In genomic region chr12:112796551-112797510, GRCm38 (mm10) we compare ENCODE assay signal across 17 mouse cellular contexts. TPM values are rescaled to one million over a fixed set of nuclear protein-coding genes. Genes with fewer than 3 reads are reported as not detected.
DNase-seq lines count a peak whose midpoint lies in the region; ATAC-seq lines count a peak whose summit lies in the region.
"Had no signal": no experiment of that assay in that cellular context is flagged by ENCODE, and none has a peak within 500 bp of the region (broad histone marks: within the 10 kb centered on the region; RNA-seq: fewer than 3 reads in every experiment).

No protein-coding gene starts in this region.

- 0 out of 2 replicates have a peak, but pooled peaks cover 6% of the 10 kb centered on the region for H3K27me3 ChIP-seq in stomach, embryonic 14.5 days (ENCODE audit: control insufficient read depth, insufficient read depth, low read length)

- H3K4me1 ChIP-seq in stomach, embryonic 14.5 days (ENCODE audit: control insufficient read depth, insufficient read depth, low read length) = peaks cover 70% of the 10 kb centered on the region

- no peaks in the 10 kb centered on the region for H3K36me3 ChIP-seq in stomach, embryonic 14.5 days (ENCODE audit: control insufficient read depth, insufficient read depth, low read length)
- H3K36me3 ChIP-seq: embryonic facial prominence, embryonic 12.5 days; forebrain, embryonic 12.5 days; heart, embryonic 12.5 days; hindbrain, embryonic 15.5 days; midbrain, embryonic 12.5 days had no signal

- no peaks in the 10 kb centered on the region for H3K9me3 ChIP-seq in stomach, embryonic 14.5 days (ENCODE audit: control insufficient read depth, low read depth, low read length)
- H3K9me3 ChIP-seq: embryonic facial prominence, embryonic 12.5 days; forebrain, embryonic 12.5 days; heart, embryonic 12.5 days; hindbrain, embryonic 15.5 days; midbrain, embryonic 12.5 days had no signal

- no peak overlapping the region for H3K4me2 ChIP-seq in stomach, embryonic 14.5 days (replicated peaks; ENCODE audit: low read depth, low read length)
- H3K4me2 ChIP-seq: embryonic facial prominence, embryonic 12.5 days; forebrain, embryonic 12.5 days; hindbrain, embryonic 15.5 days; midbrain, embryonic 12.5 days had no signal

- intact Hi-C loops in left cerebral cortex, postnatal 25 days (cut with DNase I) = no loop called here

- H3K4me3 ChIP-seq in stomach, embryonic 14.5 days (ENCODE audit: low read depth, low read length) = no peak overlapping the region
- H3K4me3 ChIP-seq: embryonic facial prominence, embryonic 12.5 days; forebrain, embryonic 12.5 days; heart, embryonic 12.5 days; hindbrain, embryonic 15.5 days; midbrain, embryonic 12.5 days had no signal

- no peak for ATAC-seq in stomach, embryonic 14.5 days (ENCODE audit: insufficient number of reproducible peaks, insufficient read depth, low FRiP score, low read depth)

- WGBS in stomach, embryonic 14.5 days = 35% methylated on average over 17 of the region's 17 CpGs

- DNase-seq in heart, adult 11 months = peak; percentile 93
- DNase-seq in heart, adult 9 months (ENCODE audit: low spot score in 2 of 2) = no peak
- DNase-seq in right cerebral cortex, postnatal 14 days = peak; percentile 6
- no peak for DNase-seq in right cerebral cortex, postnatal 36 days (ENCODE audit: low spot score in 2 of 2)
- DNase-seq in NIH3T3 (ENCODE audit: low read depth) = peak; percentile 71
- no peak for DNase-seq in kidney, adult 11 months
- no peak for DNase-seq in left cerebral cortex, postnatal 25 days (ENCODE audit: low spot score in 2 of 2)
- DNase-seq: kidney, adult 18-20 months; kidney, postnatal 4 days; liver; thymus, postnatal 4 days had no signal

- no peak overlapping the region for H3K9ac ChIP-seq in stomach, embryonic 14.5 days (replicated peaks; ENCODE audit: low read depth, low read length)
- H3K9ac ChIP-seq: embryonic facial prominence, embryonic 12.5 days; forebrain, embryonic 12.5 days; hindbrain, embryonic 15.5 days; midbrain, embryonic 12.5 days had no signal

- H3K27ac ChIP-seq in stomach, embryonic 14.5 days (ENCODE audit: low read length) = 0 out of 2 replicates have a peak overlapping the region, but pooled peaks have one; percentile 10
- H3K27ac ChIP-seq: embryonic facial prominence, embryonic 12.5 days; forebrain, embryonic 12.5 days; hindbrain, embryonic 15.5 days; midbrain, embryonic 12.5 days had no signal

RNA-seq across cellular contexts. Expression of gene Ahnak2, which starts 5.6 kb away (rescaled TPM):
- 4.6 and 5.0 TPM in 2 replicates for polyA plus RNA-seq in stomach, embryonic 14.5 days (2014; fragmentation: Nextera tagmentation; extraction: Ambion mirVana)
- total RNA-seq in left cerebral cortex, postnatal 25 days (2021) = 1 to 10 TPM; 5.3 to 5.5 TPM

RNA-seq across cellular contexts. Expression of gene Clba1, which starts 11.9 kb away (rescaled TPM):
- polyA plus RNA-seq in stomach, embryonic 14.5 days (2014; fragmentation: Nextera tagmentation; extraction: Ambion mirVana) = 6.1 and 8.2 TPM in 2 replicates
- total RNA-seq in left cerebral cortex, postnatal 25 days (2021) = 10 to 100 TPM; 17.1 to 17.7 TPM

RNA-seq across cellular contexts. Expression of gene Cdca4, which starts 32.4 kb away (rescaled TPM):
- polyA plus RNA-seq in stomach, embryonic 14.5 days (2014; fragmentation: Nextera tagmentation; extraction: Ambion mirVana) = 123 and 130 TPM in 2 replicates
- 10 to 100 TPM in 1 of 2 experiments, 1 to 10 TPM in 1; 9.5 to 10.6 TPM for total RNA-seq in left cerebral cortex, postnatal 25 days (2021)

RNA-seq across cellular contexts. Expression of gene Pld4, which starts 36.4 kb away (rescaled TPM):
- 12.9 and 13.3 TPM in 2 replicates for polyA plus RNA-seq in stomach, embryonic 14.5 days (2014; fragmentation: Nextera tagmentation; extraction: Ambion mirVana)
- 10 to 100 TPM in 1 of 2 experiments, 1 to 10 TPM in 1; 9.3 to 10.7 TPM for total RNA-seq in left cerebral cortex, postnatal 25 days (2021)

Comparison
In these comparisons a context has a peak if more than half of its experiments do, and no peak if none do; other contexts are left out.
1. DNase-seq: peak in heart, adult 11 months (single experiment), right cerebral cortex, postnatal 14 days (single experiment) and NIH3T3 (single experiment); none in heart, adult 9 months (0 of 2), right cerebral cortex, postnatal 36 days (0 of 2), kidney, adult 11 months (single experiment) and left cerebral cortex, postnatal 25 days (0 of 2).